Mouse (Mus musculus) mature B cell (primary cell): ENCODE measurements around the gene Slit3.

Experiments
- in situ Hi-C: fragments of 300-500 bp; cut with MboI; formaldehyde crosslinking; loops from 2 replicates; pipeline ENCODE4 v1.14.3; 2019

Slit3 gene

DNA sequence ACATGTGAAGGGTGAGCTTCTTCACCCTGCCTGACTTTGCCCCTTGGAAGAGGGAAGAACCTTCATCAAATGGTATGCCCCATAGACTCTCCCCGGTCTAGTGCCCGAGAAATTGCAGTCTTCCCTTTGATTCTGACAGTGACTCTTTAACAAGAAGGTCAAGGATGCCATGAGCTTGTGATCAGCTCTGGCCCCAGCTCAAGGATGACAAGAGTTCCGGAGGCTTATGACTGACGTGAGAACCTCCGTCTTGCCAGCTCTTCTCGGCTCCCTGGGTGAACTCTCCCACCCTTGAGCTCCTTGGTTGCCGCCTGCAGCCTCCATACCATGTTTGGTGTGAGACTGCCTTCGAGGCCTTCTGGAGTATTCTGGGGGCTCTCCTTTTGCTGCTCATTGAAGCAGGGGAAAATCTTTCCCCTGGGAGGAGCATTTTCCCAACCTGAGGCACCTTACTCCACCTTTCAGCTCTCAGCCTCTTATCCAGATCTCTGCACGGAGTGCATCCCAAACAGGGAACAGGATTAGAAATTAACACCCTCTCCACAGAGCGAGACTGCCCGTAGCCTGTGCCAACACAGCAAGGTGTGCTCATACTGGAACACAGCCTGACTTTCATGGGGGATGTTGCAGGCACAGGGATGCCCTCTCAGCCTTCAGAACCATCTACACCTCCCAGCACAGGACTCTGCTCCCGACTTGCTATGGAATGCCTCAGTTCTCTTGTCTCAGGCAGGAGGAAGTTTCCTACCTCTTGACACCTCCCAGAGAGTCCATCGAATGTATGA lies 224.9 kb downstream of the Slit3 start:
- in situ Hi-C loops = no loop called here

DNA sequence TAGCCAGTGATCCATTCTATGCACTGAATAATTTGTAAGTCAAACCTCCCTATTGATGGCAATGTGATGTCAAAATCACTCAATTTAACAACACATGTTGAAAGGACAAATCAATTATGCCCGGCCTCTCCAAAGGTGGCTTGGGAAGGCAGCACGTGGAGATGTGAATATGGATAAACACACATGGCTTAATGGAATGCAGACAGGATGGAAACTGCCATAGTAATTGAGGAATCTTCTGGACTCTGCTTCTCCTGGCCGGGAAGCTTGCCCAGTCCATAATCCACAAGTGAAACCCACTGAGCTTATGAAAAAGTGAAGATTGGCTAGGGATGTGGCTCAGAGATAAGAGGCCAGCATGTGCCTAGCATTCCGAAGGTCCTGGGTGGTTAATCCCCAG lies 227.1 kb downstream of the Slit3 start:
- in situ Hi-C loops = no loop called here

DNA sequence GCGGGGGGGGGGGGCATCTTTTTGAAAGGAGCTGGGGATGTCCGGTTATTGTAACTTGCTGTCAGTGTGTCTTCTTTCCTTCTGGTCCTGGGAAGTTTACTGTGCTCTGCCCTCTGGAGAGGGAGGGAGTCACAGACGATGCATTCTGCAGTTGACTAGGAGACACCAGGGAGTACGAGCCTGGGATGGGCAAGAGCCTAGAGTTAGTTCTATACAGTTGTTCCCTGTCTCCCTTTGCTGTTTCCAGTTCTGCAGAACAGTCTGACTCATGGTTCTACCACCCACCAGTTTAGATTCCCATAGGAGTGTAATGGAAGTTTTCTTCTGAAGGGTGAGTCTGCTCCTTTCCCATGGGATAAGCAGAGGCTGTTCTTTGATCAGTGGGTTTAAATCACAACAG lies 229.9 kb downstream of the Slit3 start:
- in situ Hi-C loops = no loop called here

DNA sequence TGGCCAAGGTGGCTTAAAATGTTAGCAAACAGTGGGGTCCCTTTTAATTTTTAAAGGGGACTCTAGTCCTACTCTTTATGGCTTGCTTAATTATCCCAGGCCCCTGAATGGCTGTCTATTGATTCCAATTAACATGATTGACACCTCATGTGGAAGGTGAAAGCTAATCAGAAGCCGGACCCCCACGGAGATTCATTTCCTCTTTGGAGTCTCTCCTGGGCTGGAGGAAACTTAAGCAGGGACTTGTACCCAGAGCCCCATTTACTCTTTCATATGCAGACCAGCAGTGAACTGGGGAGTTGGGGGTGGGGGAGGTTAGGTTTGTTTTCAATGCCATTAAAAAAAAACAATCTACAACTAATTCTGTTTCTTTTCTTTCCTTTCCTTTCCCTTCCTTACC lies 230.4 kb downstream of the Slit3 start:
- in situ Hi-C loops = no loop called here

DNA sequence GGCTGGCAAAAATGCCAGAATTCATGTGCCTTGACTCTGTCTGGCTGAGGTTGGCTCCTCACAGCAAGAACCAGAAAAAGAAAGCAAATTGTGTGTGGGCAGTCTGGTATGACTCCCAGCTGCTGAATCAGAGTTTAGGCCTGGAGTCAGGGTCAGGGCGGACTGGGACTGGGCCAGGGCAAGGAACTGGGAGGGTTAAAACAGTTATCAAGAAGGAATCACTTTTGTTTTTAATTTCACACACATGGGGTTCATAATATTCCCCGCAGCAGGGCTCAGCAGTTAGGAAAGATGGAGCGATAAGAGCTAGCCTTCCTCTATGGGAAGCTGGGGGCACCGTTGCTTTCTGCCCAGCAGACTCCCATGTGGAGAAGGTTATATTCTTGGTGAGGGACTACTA lies 234.8 kb downstream of the Slit3 start:
- in situ Hi-C loops = no loop called here

GRCm38 (mm10) chr11:35361071-35361470 lies 240.0 kb downstream of the Slit3 start:
- in situ Hi-C loops = no loop called here

DNA sequence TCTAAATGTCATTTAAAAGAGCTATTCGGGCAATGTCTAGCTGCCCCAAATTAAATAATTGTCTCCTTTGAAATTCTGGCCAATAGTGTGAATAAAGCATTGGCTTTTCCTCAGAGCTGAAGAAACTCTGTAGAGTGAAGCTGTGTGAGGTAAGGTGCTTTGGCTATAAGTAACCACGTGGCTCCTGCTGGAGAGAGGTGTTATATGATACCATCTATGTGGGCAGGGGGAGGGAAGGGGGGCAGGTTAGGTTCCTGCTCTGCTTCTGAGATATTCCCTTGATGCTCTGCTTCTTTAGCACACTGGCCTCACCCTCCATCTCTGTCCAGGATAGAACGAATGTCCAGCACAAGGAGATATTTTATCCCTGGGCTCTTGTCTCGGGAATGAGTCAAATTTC lies 242.0 kb downstream of the Slit3 start:
- in situ Hi-C loops = no loop called here

- in situ Hi-C loops = no loop called here
Measured at GRCm38 (mm10) chr11:35364469-35364868, 243.4 kb downstream of the Slit3 start.

DNA sequence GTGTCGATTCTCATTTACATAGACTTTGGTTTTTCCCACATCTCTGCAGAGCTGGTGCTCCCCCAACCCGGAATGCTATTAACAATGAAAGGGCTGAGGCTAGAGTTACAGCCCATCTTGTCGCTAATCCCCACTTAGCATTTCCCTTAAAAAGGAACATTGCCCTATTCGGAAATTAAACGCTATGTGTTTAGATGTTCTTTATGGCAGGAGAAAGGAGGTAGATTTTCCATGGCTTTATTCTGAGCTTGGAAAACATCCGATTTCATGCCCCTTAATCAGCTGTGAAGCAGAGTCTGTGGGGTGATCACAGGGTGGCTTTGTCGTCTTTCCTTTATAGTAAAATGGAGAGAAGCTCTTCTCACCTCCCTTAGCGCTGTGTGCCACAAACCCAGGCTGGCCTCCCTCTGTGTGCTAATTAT lies 244.5 kb downstream of the Slit3 start:
- in situ Hi-C loops = no loop called here

- in situ Hi-C loops = no loop called here
Measured at GRCm38 (mm10) chr11:35366611-35367010, 245.6 kb downstream of the Slit3 start.

DNA sequence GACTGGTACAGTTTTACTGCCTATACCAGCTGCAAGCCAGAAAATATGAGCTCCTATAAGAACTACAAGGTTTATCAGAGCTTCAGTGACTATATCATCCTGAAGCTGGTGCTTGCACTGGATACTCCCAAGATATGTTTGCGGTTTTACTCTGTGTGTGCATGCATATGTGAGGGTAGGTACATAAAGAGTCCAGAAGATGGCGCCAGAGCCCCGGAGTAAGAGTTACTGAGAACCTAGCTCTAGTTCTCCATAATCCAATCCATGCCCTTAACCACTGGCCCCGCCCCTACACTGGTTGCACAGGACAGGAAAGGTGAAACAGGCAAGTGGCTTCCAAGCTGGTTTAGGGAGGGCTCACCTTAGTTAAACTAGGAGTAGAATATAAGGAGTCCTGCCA lies 246.2 kb downstream of the Slit3 start:
- in situ Hi-C loops = no loop called here

DNA sequence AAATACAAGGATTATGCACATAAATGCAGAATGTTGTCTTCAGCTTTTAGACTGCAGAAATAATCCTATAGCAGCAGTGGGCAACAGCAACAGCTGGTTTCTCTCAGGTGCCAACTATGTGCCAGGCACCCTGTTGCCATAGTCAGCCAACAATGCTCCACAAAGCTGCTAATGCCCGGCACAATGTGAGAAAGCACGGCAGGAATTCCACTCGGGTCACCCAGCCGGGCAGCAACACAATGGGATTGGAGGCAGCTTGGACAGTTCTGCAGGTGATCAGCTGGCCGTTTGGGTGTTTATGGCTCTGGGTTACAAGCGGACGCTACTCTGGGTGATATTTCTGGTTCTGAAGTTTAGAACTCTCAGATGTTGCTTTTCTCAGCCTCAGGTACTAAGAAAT lies 248.9 kb downstream of the Slit3 start:
- in situ Hi-C loops = no loop called here

DNA sequence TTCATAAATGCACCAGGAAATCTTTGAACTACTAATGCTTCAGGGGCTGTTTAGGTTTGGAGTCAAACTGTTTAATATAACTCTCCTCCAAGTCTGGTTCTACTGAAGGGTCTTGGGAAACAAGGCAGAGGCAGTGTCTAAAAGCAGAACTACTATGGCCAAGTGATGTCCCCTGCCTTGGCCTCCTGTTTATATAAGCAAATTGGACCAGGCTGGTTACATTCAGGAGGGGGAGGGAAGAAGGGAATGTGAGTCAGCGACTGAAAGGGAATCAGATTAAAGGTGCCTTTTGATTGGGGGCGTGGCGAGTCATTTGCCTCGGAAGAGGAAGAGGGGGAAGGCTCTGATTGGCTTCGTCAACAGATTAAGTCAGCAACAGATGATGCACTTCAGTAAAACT lies 249.7 kb downstream of the Slit3 start:
- in situ Hi-C loops = no loop called here

GRCm38 (mm10) chr11:35372410-35372809 lies 251.4 kb downstream of the Slit3 start:
- in situ Hi-C loops = no loop called here

- in situ Hi-C loops = no loop called here
Measured at GRCm38 (mm10) chr11:35375072-35375471, 254.0 kb downstream of the Slit3 start.

GRCm38 (mm10) chr11:35378802-35379201 lies 257.8 kb downstream of the Slit3 start:
- in situ Hi-C loops = no loop called here

DNA sequence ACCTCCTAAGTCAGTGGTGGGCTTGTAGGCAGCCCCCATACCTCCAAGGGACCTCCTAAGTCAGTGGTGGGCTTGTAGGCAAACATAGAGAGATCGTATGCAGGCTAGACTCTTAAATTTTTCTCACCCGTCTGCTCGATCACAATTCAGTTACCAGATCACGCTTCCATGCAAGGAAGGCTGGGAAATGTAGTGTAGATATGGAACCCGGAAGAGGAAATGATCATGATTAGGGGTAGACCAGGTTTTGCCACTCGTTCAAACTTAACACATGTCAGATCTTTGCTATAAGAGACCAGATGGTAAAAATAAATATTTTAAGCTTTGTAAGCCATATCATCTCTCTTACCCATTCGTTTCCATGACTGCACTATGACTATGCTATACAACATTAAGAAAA lies 258.4 kb downstream of the Slit3 start:
- in situ Hi-C loops = no loop called here

DNA sequence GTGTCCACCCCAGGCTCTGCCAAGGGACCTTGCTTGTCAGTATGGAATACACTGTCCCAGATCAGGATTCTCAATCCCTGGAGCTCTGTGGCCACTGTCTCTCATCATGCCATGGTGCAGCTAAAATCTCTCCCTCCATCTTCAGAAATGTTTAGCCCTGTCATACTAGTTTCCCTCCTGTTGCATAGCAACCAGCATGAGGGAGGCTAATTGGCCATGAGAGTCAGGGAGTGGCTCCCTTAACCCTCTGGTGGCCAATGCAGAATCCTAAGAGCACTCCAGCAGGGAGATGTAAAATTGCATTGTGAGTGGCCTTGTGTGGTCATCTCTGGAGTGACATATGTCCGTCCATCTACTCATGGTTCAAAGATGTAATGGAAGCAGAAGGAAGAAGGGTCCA lies 259.7 kb downstream of the Slit3 start:
- in situ Hi-C loops = no loop called here

DNA sequence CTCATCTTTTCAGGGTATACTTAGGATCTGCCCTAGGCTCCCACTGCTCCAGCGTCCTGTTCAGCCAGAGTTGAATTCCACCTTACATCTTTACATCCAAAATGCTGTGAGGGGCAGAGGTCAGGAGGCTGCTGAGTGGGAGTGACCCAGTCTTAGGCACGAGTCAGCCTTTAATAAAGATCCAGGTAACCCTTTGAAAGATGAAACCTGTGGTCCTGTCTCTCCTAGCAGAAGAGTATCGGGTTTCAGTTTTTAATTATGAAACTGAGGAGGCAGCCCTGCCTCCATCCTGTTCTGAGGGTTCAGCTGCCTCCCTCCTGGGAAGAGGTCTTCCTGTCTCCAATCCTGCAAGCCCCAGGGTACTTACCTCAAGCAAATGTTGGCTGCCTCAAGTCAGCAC lies 264.4 kb downstream of the Slit3 start:
- in situ Hi-C loops = no loop called here

GRCm38 (mm10) chr11:35387826-35388225 lies 266.8 kb downstream of the Slit3 start:
- in situ Hi-C loops = no loop called here

GRCm38 (mm10) chr11:35388471-35388870 lies 267.4 kb downstream of the Slit3 start:
- in situ Hi-C loops = no loop called here

DNA sequence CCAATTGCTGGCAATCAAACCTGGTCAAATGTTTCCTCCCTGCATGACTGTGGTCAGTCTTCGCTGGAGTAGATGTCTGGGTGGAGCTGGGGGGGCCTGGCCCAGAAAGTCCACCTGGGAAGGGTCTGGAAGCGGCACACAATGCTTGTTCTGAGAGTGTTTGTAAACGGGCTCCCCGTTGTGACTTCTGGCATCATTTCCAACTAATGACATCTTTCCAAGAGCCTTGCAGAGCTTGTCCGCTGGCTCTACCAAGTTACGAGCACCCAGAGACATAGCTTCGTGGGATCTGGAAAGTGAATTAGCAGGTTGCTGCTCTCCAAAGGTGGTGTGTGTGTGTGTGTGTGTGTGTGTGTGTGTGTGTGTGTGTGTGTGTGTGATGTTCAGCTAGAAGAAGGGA lies 268.3 kb downstream of the Slit3 start:
- in situ Hi-C loops = no loop called here

DNA sequence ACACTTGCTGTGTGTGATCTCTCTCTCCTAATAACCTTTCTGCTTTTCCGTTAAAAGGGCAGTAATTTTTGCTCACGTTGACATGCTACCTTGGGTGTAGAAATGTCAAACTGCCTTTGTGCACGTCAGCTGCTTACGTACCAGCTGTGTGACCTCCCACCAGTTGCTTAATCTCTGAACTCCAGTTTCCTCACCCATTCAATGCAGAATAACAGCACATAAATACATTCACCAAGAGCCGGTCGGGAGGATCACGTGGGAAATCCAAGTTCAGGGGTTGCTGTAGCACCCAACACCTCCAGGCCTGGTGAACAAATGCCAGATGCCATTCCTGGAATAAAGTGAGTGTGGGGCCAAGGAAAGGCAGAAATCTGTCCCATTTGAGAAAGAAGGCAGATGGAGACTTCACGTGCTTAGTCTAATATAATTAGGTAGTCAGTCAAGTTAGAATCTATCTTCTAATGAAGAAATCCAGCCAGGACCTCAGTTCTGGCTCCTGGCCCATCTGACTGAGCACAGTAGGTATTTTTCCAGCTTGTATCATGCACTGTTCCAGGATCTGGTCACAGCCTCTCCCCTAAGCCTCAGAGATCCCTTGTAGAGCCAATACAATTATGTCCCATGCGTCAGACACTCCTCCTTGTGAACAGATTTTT lies 268.9 kb downstream of the Slit3 start:
- in situ Hi-C loops = no loop called here

DNA sequence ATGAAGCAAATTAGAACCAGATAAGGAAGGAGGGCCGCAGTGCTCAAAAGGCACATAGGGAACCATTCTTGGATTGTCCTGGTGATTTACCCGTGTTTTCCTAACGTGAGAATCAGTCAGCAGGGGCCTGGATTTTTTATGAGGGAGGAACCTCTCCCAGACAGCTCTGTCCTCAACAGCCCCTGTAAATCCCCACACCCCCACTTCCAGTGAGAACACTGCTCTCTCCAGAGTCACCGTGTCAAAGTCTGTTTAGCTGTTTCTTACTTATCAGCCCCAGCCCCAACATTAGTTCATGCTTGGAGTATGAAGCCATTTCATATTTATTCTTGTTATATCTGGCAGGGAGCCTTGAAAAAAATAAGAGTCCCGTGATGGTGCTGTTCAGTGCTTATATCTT lies 272.8 kb downstream of the Slit3 start:
- in situ Hi-C loops = no loop called here
